Mouse (Mus musculus) kidney, adult 2 months (tissue): Measurements from ENCODE around the gene 4930442H23Rik. TPM values are rescaled to one million over a fixed set of nuclear protein-coding genes. Genes with fewer than 3 reads are reported as not detected.
A peak's percentile ranks its signal among the peaks of the same experiment; 100 is the strongest.
"Not testable (repeated sequence)": the region's sequence is repeated elsewhere in the genome, so short reads cannot be mapped to it uniquely, and the experiment has no call there.

Experiments used
- DNase-seq: peaks from one replicate; pipeline ENCODE4 v3.0.0; 2021
- H3K27ac ChIP-seq: fragments of 200-500 bp; 2 replicates; pipeline ENCODE4 v1.5.1; 2012; ENCODE audit warnings: low read depth, low read length, control low read depth, inconsistent platforms; ENCODE audit not compliant: insufficient read depth
- H3K27me3 ChIP-seq: fragments of 200-500 bp; replicated peaks from 2 replicates; pipeline ENCODE4 v1.6.1; 2012; ENCODE audit warnings: mild to moderate bottlenecking, moderate library complexity, low read length, inconsistent platforms; ENCODE audit not compliant: control insufficient read depth, insufficient read depth
- H3K36me3 ChIP-seq: fragments of 200-500 bp; 2 replicates; pipeline ENCODE4 v1.6.1; 2012; ENCODE audit warnings: mild to moderate bottlenecking, moderate library complexity, low read length, inconsistent platforms; ENCODE audit not compliant: control insufficient read depth, insufficient read depth
- H3K4me1 ChIP-seq: fragments of 200-500 bp; 2 replicates; pipeline ENCODE4 v1.6.1; 2011; ENCODE audit warnings: low read length; ENCODE audit not compliant: control insufficient read depth, insufficient read depth
- H3K4me3 ChIP-seq: fragments of 200-500 bp; 2 replicates; pipeline ENCODE4 v1.5.1; 2011; ENCODE audit warnings: mild to moderate bottlenecking, low read depth, low read length, control low read depth; ENCODE audit not compliant: insufficient read depth
- CTCF ChIP-seq: fragments of 200-500 bp; conservative IDR thresholded peaks from 2 replicates; pipeline ENCODE4 v1.5.1; 2011; ENCODE audit warnings: low read depth, mild to moderate bottlenecking, control low read depth, low read length, moderate library complexity, mixed read lengths; ENCODE audit not compliant: insufficient read depth, insufficient read length
- POLR2A ChIP-seq: fragments of 200-500 bp; IDR thresholded peaks from one replicate; pipeline ENCODE4 v1.6.1; 2011; ENCODE audit warnings: low read depth, low read length, control low read depth
- WGBS: fragments of 180-500 bp; shearing (Covaris S2); methylation state at CpG from one replicate; pipeline ENCODE4 v1.1.7; 2018; 5-methylcytosine and 5-hydroxymethylcytosine counted together
- polyA plus RNA-seq: library from polyadenylated mRNA; depleted of rRNA; stranded (reverse); fragments of >200 nt; gene quantifications from 2 replicates; pipeline ENCODE4 v1.2.3, GENCODE M21; 2012

The 4930442H23Rik gene
- polyA plus RNA-seq, 1 experiment: not detected

- Histone ChIP-seq H3K36me3 (no peaks in the 10 kb centered on the region), H3K27me3 (no peaks in the 10 kb centered on the region), H3K4me1 (peaks cover 3% of the 10 kb centered on the region; the same call in 1 of the 2 replicates), H3K4me3 (no peak overlapping the region), H3K27ac (no peak overlapping the region)
- 57% methylated on average over 6 of the region's 6 CpGs for WGBS
- no peak for DNase-seq
- TF ChIP-seq POLR2A: no peak
- peak; percentile 49 for TF ChIP-seq CTCF
Measured at GRCm38 (mm10) chr10:81190912-81191321, 7.3 kb upstream of the 4930442H23Rik start.

DNA sequence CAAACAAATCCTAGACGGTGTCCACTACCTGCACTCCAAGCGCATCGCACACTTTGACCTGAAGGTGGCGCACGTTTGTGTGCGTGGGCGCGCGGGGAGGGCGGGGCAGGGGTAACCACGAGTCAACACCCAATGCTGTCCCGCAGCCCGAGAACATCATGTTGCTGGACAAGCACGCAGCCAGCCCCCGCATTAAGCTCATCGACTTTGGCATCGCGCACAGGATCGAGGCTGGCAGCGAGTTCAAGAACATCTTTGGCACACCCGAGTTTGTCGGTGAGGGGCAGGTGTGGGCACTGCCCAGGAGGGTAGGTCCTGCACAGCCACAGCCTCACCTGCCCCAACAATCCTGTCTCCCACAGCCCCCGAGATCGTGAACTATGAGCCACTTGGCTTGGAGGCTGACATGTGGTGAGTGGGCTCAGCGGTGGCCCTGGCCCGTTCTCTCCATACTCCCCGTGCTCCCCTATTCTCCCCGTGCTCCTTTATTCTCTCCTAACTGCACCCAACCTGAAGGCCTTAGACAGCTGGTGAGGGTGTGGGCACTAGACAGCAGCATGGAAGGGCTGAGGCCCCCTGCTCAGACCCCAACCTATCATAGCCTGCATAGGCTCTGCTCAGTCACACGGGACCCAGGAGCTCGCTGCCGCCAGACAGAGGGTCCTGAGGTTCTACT, 6.7 kb upstream of the 4930442H23Rik start:
- no peaks in the 10 kb centered on the region for H3K27me3 ChIP-seq
- 70% methylated on average over 31 of the region's 31 CpGs for WGBS
- no peaks in the 10 kb centered on the region for H3K36me3 ChIP-seq
- DNase-seq: no peak
- TF ChIP-seq POLR2A (no peak), CTCF (peak; percentile 41; the same call in 1 of the 2 replicates)
- no peak overlapping the region for H3K27ac ChIP-seq
- no peak overlapping the region for H3K4me3 ChIP-seq
- H3K4me1 ChIP-seq: peaks cover 3% of the 10 kb centered on the region; the same call in 1 of the 2 replicates

DNA sequence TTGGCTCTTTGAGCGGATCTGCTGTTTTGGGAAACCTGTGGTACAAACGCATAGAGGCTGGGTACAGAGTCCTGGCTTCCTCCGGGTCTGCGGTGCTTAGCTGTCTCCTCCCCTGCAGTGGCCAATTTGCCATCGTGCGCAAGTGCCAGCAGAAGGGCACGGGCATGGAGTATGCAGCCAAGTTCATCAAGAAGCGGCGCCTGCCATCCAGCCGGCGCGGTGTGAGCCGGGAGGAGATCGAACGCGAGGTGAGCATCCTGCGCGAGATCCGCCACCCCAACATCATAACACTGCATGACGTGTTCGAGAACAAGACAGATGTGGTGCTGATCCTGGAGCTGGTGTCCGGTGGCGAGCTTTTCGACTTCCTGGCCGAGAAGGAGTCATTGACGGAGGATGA, 6.2 kb upstream of the 4930442H23Rik start:
- TF ChIP-seq POLR2A: no peak
- no peak for TF ChIP-seq CTCF
- Histone ChIP-seq H3K36me3 (no peaks in the 10 kb centered on the region), H3K4me3 (no peak overlapping the region), H3K27me3 (no peaks in the 10 kb centered on the region), H3K4me1 (peaks cover 3% of the 10 kb centered on the region; the same call in 1 of the 2 replicates), H3K27ac (no peak overlapping the region)
- DNase-seq: no peak
- WGBS: 87% methylated on average over 26 of the region's 26 CpGs

GRCm38 (mm10) chr10:81187161-81187560, 3.5 kb upstream of the 4930442H23Rik start:
- TF ChIP-seq POLR2A (no peak), CTCF (no peak)
- no peak overlapping the region for H3K27ac ChIP-seq
- H3K4me3 ChIP-seq: no peak overlapping the region
- H3K4me1 ChIP-seq: peaks cover 5% of the 10 kb centered on the region; the same call in 1 of the 2 replicates
- no peaks in the 10 kb centered on the region; the same call in 1 of the 2 replicates for H3K36me3 ChIP-seq
- H3K27me3 ChIP-seq: no peaks in the 10 kb centered on the region
- WGBS: 88% methylated on average over 9 of the region's 9 CpGs
- DNase-seq: no peak

GRCm38 (mm10) chr10:81184765-81185164, 1.1 kb upstream of the 4930442H23Rik start:
- H3K36me3 ChIP-seq: peaks cover 8% of the 10 kb centered on the region; the same call in 1 of the 2 replicates
- TF ChIP-seq POLR2A (no peak), CTCF (no peak)
- no peak overlapping the region for H3K4me3 ChIP-seq
- H3K27me3 ChIP-seq: no peaks in the 10 kb centered on the region
- H3K27ac ChIP-seq: no peak overlapping the region
- WGBS: 40% methylated on average over 4 of the region's 4 CpGs
- H3K4me1 ChIP-seq: peaks cover 3% of the 10 kb centered on the region; the same call in 1 of the 2 replicates
- DNase-seq: no peak

DNA sequence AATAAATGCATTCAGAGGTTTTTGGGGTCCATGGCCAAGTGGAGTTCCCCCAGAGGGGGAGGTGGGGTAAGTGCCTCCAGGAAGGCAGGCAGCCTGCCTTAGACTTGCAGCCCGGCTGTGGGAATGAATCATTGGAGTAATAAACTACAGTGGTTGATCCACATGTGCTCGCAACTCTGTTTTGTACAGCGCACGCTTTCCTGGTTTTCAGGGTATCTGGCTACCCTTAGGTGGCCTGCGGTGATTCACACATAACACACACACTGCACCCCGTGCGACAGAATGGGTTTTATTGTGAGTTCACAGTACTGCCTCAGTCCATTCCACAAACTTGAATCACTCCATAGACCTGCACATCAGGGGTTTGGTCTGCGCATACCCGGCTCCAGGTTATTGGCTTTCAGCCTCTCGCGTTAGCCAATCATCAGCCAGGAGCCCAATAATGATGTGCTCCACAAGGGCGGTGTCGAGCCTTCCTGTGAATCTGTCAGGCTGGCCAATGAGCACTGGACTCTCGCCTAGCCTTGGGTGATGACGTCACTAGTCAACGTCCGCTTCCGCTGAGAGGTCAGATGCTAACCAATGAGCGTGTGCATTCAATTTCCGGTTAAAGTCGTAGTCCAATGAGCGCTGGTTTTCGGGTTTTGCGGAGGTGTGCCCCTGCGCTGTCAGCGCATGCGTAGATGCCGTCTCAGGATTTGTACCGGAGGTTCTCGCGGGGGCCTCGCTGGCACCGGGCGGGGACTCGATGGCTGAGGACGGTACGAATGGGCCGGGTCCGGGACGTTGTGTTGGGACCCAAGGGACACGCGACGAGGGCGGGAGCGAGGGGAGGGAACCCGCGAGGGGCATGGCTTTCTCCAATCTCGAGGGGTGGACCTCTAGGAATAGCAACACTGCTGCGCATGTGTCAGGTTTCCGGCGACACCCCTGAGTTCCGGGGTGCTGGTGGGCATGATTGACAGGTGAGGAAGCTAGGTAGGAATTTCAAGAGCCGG, 1.0 kb downstream of the 4930442H23Rik start, which contains the start of gene Dapk3:
Dapk3 (plus strand) TSS at position 670 of the 998 bp plus-strand sequence.
- Histone ChIP-seq H3K27ac (peak within 1 kb of the TSS; percentile 83), H3K4me1 (peaks cover 7% of the 10 kb centered on the region; the same call in 1 of the 2 replicates), H3K36me3 (peaks cover 16% of the 10 kb centered on the region), H3K27me3 (no peaks in the 10 kb centered on the region), H3K4me3 (peak within 1 kb of the TSS; percentile 74)
- WGBS: 7% methylated on average over 53 of the region's 53 CpGs
- peak; percentile 99 for DNase-seq
- TF ChIP-seq POLR2A (peak; percentile 76), CTCF (no peak)

DNA sequence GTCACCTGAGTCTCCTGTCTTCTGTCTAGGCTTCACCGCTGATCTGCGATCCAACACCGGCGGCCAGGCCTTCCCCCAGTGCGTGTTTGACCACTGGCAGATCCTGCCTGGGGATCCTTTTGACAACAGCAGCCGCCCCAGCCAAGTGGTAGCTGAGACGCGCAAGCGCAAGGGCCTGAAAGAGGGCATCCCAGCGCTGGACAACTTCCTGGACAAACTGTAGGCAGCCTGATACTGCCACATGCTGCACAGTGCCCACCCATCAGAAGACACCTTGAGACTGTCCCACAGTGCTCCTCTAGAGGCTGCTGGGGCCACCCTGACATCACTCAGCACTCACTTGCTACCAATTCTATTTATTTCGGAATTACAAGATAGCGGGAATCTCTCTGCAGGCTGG, 1.8 kb downstream of the 4930442H23Rik start:
- H3K4me3 ChIP-seq, H3K27ac ChIP-seq, H3K27me3 ChIP-seq, DNase-seq, H3K4me1 ChIP-seq: not testable (repeated sequence)
- WGBS: 87% methylated on average over 12 of the region's 12 CpGs
- peaks cover 16% of the 10 kb centered on the region for H3K36me3 ChIP-seq
